Mouse (Mus musculus): ENCODE data around the gene Trmt13. TPM values are rescaled to one million over a fixed set of nuclear protein-coding genes. Genes with fewer than 3 reads are reported as not detected.

The Trmt13 gene
- polyA plus RNA-seq, 1 experiment from 2014 or later: 37.1 TPM

DNA sequence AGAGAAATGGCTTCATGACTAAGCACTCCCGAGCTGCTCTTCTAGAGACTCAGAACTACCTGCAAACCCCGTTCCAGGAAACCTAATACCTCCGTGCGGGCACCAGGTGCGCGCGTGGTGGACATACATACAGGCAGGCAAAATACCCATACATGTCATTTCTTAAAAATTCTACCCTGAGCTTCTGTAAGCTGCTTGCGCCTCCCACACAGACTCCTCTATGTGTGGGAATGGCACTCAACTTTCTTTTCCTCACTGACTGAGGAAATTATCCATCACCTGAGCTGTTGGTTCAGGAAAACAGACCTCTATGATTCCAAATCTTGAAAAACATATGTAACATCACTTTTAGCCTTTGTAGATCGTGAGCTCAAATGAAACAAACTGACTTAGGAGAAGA, 36.3 kb upstream of the Trmt13 start:
- Histone ChIP-seq H3K27me3 (no peaks in the 10 kb centered on the region), H3K4me1 (no peaks in the 10 kb centered on the region), H3K27ac (no peak overlapping the region), H3K4me3 (no peak overlapping the region), H3K36me3 (peaks cover 24% of the 10 kb centered on the region), H3K4me2 (replicated peaks) (no peak overlapping the region), H3K9ac (no peak overlapping the region), H3K9me3 (no peaks in the 10 kb centered on the region)
- ATAC-seq (ENCODE audit: insufficient number of reproducible peaks, insufficient read depth, low FRiP score, low TSS enrichment): no peak
- 94% methylated on average over 9 of the region's 9 CpGs for WGBS

DNA sequence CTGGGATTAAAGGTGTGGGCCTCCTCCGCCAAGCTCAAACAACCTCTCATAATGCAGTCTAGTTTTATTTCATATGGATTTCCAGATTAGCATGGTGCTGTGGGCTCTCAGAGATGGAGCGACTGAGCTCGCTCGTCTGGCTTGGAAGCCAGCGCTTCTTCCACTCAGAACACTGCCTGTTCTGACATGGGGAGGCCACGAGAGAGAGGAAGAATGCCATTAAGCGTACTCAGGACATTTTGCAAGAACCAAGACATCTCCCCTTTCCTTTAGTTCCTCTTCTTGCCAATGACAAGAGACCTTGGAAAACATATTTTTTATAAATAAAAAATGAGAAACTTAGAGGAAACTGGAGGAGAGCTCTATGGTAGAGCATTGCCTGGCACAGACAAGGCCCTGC, 34.4 kb upstream of the Trmt13 start:
- no peak overlapping the region for H3K9ac ChIP-seq
- H3K27ac ChIP-seq: no peak overlapping the region
- H3K9me3 ChIP-seq: no peaks in the 10 kb centered on the region
- no peak overlapping the region for H3K4me3 ChIP-seq
- no peaks in the 10 kb centered on the region for H3K4me1 ChIP-seq
- no peak overlapping the region for H3K4me2 ChIP-seq (replicated peaks)
- H3K27me3 ChIP-seq: no peaks in the 10 kb centered on the region
- peaks cover 31% of the 10 kb centered on the region for H3K36me3 ChIP-seq
- ATAC-seq (ENCODE audit: insufficient number of reproducible peaks, insufficient read depth, low FRiP score, low TSS enrichment): no peak
- 90% methylated on average over 7 of the region's 7 CpGs for WGBS

DNA sequence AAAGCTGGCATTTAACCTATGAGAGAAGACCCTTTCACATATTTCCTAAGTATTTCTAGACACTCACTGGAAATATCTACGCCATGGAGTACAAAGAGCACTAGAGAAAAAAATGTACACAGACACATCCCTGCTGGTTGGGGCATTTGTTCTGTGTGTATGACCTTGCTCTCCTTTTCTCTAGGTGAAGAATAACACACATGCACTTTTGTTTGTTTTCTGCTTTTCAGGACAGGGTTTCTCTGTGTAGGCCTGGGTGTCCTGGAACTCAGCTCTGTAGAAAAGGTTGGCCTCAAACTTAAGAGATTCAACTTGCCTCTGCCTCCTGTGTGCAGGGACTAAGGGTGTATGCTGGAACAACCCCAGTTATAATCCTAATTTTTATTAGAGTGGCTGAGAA, 32.0 kb upstream of the Trmt13 start:
- no peak overlapping the region for H3K27ac ChIP-seq
- H3K4me3 ChIP-seq: no peak overlapping the region
- H3K4me1 ChIP-seq: no peaks in the 10 kb centered on the region
- peaks cover 50% of the 10 kb centered on the region for H3K36me3 ChIP-seq
- WGBS: 89% methylated on average over 1 of the region's 1 CpGs
- H3K9me3 ChIP-seq: no peaks in the 10 kb centered on the region
- H3K27me3 ChIP-seq: no peaks in the 10 kb centered on the region
- no peak for ATAC-seq (ENCODE audit: insufficient number of reproducible peaks, insufficient read depth, low FRiP score, low TSS enrichment)
- H3K9ac ChIP-seq: no peak overlapping the region
- no peak overlapping the region for H3K4me2 ChIP-seq (replicated peaks)

DNA sequence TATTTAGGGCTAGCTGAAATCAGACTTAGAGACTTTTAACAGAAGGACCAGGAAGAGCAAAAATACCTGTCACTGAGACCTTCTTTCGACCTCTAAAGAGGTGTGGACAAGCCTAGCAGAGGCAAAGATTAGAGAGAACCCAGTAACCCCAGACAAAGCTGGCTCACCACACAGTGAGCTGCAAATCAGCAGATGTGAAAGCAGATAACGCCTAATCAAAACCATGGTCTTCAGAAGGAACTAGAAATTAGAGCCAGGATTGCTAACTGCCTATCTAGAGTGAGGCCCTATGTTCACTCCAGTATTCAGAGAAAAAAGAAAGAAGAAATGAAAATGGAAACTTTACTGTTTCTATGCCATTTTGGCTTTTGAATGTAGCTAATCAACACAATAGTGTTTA, 28.0 kb upstream of the Trmt13 start:
- ATAC-seq (ENCODE audit: insufficient number of reproducible peaks, insufficient read depth, low FRiP score, low TSS enrichment): no peak
- H3K9me3 ChIP-seq: no peaks in the 10 kb centered on the region
- no peak overlapping the region for H3K4me3 ChIP-seq
- 80% methylated on average over 2 of the region's 2 CpGs for WGBS
- H3K27ac ChIP-seq: no peak overlapping the region
- no peaks in the 10 kb centered on the region for H3K4me1 ChIP-seq
- no peak overlapping the region for H3K4me2 ChIP-seq (replicated peaks)
- H3K9ac ChIP-seq: no peak overlapping the region
- H3K27me3 ChIP-seq: no peaks in the 10 kb centered on the region
- peaks cover 66% of the 10 kb centered on the region for H3K36me3 ChIP-seq

DNA sequence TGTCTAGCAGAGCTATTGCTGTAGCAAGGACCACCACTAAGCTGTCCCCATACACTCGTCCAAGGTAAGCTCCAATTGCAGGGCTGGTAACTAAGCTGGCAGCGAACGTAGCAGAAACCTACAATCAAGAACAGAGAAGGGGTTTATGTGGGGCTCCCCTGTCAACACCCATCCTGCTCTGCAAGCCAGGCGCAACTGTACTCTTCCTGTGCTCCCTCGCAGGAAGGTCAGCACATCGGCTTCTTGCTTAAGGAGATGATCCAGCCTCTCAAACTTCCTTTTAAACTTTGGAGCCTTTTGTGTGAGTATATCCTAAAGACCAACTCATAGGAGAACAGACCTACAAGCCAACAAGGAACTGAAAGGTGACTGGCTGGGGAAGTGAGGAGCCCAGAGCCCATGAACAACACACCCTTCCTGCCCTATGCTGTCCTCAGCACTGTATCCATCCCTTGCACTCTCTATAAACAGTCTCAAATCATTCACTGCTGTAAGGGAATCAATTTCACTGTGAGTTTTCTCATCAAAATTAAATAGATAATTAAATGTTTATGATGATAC, 27.5 kb upstream of the Trmt13 start:
- peaks cover 69% of the 10 kb centered on the region for H3K36me3 ChIP-seq

DNA sequence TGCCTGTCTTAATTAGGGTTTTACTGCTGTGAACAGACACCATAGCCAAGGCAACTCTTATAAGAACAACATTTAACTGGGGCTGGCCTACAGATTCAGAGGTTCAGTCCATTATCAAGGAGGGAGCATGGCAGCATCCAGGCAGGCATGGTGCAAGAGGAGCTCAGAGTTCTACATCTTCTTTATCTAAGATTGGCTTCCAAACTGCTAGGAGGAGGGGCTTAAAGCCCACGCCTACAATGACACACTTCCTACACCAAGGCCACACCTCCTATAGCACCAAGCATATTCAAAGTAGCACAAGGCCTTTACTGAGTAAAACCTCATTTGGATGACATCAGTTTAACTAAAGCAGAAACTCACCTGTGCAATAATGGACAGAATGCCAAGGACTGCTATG, 25.6 kb upstream of the Trmt13 start:
- no peak for ATAC-seq (ENCODE audit: insufficient number of reproducible peaks, insufficient read depth, low FRiP score, low TSS enrichment)
- Histone ChIP-seq H3K9ac (no peak overlapping the region), H3K9me3 (no peaks in the 10 kb centered on the region), H3K36me3 (peaks cover 75% of the 10 kb centered on the region), H3K27ac (no peak overlapping the region), H3K27me3 (no peaks in the 10 kb centered on the region), H3K4me3 (no peak overlapping the region), H3K4me1 (no peaks in the 10 kb centered on the region), H3K4me2 (replicated peaks) (no peak overlapping the region)
- WGBS: 86% methylated on average over 1 of the region's 1 CpGs

More for the DNA sequence above, 27.5 kb upstream of the Trmt13 start:
- Histone ChIP-seq H3K4me3 (no peak overlapping the region), H3K4me1 (no peaks in the 10 kb centered on the region), H3K9ac (no peak overlapping the region), H3K9me3 (no peaks in the 10 kb centered on the region), H3K4me2 (replicated peaks) (no peak overlapping the region), H3K27me3 (no peaks in the 10 kb centered on the region), H3K27ac (no peak overlapping the region)
- ATAC-seq (ENCODE audit: insufficient number of reproducible peaks, insufficient read depth, low FRiP score, low TSS enrichment): no peak
- WGBS: 92% methylated on average over 6 of the region's 6 CpGs

DNA sequence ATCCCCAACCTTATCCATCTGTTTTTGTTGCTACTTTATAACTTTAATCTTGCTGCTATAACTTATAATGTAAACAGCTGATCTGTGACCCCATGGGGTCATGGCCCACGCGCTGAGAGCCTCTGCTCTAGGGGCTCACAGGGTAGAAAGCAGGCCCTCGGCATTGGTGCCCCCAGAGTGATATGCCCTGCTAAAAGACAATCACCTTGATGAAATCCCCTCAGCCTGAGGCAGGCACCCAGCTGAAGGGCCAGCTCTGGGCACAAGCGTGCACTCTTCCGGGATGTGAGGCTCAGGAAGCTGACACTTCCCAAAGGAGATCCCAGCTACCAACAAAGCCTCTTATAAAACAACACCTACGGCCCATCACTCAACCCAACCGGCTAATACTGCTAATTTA, 24.2 kb upstream of the Trmt13 start:
- no peak overlapping the region for H3K4me2 ChIP-seq (replicated peaks)
- H3K36me3 ChIP-seq: peaks cover 86% of the 10 kb centered on the region
- 87% methylated on average over 7 of the region's 7 CpGs for WGBS
- H3K9me3 ChIP-seq: no peaks in the 10 kb centered on the region
- H3K27me3 ChIP-seq: no peaks in the 10 kb centered on the region
- no peak overlapping the region for H3K4me3 ChIP-seq
- no peak overlapping the region for H3K9ac ChIP-seq
- no peak overlapping the region for H3K27ac ChIP-seq
- H3K4me1 ChIP-seq: no peaks in the 10 kb centered on the region
- ATAC-seq (ENCODE audit: insufficient number of reproducible peaks, insufficient read depth, low FRiP score, low TSS enrichment): no peak

DNA sequence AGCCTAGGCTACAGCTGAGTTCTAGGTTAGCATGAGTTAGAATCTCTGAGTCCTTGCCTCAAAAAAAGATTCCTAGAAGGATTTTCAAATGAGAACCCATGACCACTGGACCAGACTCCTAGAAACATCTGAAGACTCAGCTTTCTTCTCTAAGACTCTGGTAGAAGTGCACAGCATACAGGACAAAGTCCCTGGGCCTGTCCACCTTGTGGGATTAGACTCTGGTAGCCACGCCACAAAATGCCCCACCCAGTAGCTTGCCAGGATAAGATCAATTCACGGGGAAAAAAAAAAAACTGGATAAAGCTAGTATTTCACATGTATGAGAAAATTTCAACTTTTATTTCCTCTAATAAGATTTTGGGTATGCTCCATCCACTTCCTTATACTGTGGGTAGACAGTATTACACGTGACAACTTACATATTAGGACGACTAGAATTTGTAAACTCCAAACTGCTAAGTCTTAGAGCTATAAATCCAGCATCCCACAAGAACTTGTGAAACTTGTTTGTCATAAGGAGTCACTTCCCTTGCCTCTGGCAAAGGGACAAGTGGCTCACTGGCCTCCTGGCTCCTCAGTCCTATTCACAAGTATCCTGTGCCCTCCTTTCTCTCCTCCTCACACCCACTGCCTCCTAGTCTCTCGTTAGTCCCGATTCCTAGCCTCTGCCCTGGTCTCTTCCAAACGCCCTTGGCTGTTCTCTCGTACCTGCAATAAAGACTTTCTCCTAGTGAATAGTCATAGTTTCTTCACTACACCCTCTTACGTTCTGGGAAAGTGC, 23.5 kb upstream of the Trmt13 start:
- Histone ChIP-seq H3K9me3 (no peaks in the 10 kb centered on the region), H3K4me1 (no peaks in the 10 kb centered on the region), H3K27ac (no peak overlapping the region), H3K4me3 (no peak overlapping the region), H3K36me3 (peaks cover 79% of the 10 kb centered on the region), H3K27me3 (no peaks in the 10 kb centered on the region), H3K9ac (no peak overlapping the region), H3K4me2 (replicated peaks) (no peak overlapping the region)
- no peak for ATAC-seq (ENCODE audit: insufficient number of reproducible peaks, insufficient read depth, low FRiP score, low TSS enrichment)
- WGBS: 88% methylated on average over 9 of the region's 9 CpGs

DNA sequence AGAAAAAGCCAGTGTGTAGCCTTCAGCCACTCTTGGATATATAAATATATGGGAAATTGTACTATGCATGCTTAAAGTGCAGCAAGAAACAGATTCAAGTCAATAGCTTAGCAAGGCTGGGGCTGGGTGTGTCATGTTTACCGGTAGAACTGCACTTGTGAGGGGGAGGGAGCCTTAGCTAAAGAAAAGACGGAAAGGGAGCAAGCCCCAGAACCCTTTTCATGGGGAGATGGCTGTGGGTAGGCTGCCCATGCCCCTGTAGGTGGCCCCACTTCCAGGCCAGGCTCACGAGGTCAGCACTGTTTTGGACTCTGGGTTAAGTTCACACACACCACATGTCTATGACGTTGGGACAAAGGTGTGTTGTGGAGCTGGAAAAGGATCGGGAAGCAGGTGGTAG, 21.4 kb upstream of the Trmt13 start:
- H3K36me3 ChIP-seq: peaks cover 72% of the 10 kb centered on the region
- no peak overlapping the region for H3K4me3 ChIP-seq
- H3K9me3 ChIP-seq: no peaks in the 10 kb centered on the region
- no peaks in the 10 kb centered on the region for H3K27me3 ChIP-seq
- 70% methylated on average over 5 of the region's 5 CpGs for WGBS
- no peak overlapping the region for H3K9ac ChIP-seq
- H3K27ac ChIP-seq: no peak overlapping the region
- H3K4me2 ChIP-seq (replicated peaks): no peak overlapping the region
- no peak for ATAC-seq (ENCODE audit: insufficient number of reproducible peaks, insufficient read depth, low FRiP score, low TSS enrichment)
- H3K4me1 ChIP-seq: no peaks in the 10 kb centered on the region

DNA sequence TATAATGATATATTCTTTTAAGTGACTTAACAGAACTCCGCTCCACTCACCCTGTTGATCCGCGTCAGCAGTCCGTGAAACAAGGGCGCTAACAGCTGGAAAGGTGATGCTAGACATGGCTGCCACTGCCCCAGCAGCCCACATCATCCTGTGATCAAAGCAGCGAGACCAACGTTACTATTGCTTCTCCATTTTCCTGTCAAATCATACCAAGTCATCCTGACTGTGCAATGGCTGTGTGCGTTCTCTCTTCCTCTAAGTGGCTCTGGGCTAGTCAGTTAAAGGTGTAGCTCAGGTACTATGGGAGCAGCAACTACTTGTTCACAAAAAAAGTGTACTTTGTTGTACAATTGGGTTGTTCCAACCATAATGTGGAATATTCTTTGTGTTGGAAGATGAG, 20.5 kb upstream of the Trmt13 start:
- 94% methylated on average over 8 of the region's 8 CpGs for WGBS

DNA sequence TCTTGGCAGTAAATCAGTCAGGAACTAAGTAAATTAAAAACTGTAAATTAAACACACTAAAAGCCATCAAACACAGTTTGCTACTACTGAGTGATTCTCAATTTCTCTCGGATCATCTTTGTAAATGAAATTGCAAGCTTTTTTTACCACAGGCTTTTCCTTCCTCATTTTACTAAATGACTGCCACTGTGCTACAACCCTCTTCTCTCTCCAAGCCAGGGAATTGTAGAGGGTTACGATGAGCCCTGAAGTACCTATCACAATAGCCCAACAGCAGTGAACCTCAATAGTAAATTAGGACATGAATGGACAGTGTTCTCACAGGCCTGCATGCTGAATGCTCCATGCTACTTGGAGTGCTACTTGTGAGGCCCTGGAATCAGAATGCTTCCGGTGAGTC, 19.7 kb upstream of the Trmt13 start:
- Histone ChIP-seq H3K4me2 (replicated peaks) (no peak overlapping the region), H3K4me3 (no peak overlapping the region), H3K27me3 (no peaks in the 10 kb centered on the region), H3K9ac (no peak overlapping the region), H3K27ac (no peak overlapping the region), H3K9me3 (no peaks in the 10 kb centered on the region), H3K36me3 (peaks cover 61% of the 10 kb centered on the region), H3K4me1 (no peaks in the 10 kb centered on the region)
- 93% methylated on average over 3 of the region's 3 CpGs for WGBS
- no peak for ATAC-seq (ENCODE audit: insufficient number of reproducible peaks, insufficient read depth, low FRiP score, low TSS enrichment)

More for the DNA sequence above, 20.5 kb upstream of the Trmt13 start:
- Histone ChIP-seq H3K4me2 (replicated peaks) (no peak overlapping the region), H3K4me3 (no peak overlapping the region), H3K27ac (no peak overlapping the region), H3K4me1 (no peaks in the 10 kb centered on the region), H3K36me3 (peaks cover 69% of the 10 kb centered on the region), H3K27me3 (no peaks in the 10 kb centered on the region), H3K9me3 (no peaks in the 10 kb centered on the region), H3K9ac (no peak overlapping the region)
- ATAC-seq (ENCODE audit: insufficient number of reproducible peaks, insufficient read depth, low FRiP score, low TSS enrichment): no peak

DNA sequence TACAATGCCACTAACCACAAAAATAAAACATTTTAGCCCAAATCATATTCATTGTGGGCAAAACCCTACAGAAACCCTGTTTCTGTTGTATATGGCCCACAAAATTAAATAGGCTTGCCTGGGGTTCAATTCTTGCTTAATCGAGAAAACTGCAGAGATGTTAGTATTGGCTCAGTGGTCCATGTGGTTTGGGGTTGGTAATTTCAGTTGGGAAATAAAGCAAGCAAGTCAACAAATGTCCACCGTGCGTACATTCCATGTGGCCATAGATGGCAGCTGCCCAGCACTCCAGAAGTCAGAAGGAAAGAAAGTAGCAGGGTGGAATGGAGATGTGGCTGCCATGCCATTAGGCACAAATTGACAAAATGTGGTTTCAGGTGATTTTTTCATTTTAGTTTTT, 18.6 kb upstream of the Trmt13 start:
- H3K4me3 ChIP-seq: no peak overlapping the region
- no peak overlapping the region for H3K4me2 ChIP-seq (replicated peaks)
- ATAC-seq (ENCODE audit: insufficient number of reproducible peaks, insufficient read depth, low FRiP score, low TSS enrichment): no peak
- peaks cover 54% of the 10 kb centered on the region for H3K36me3 ChIP-seq
- H3K27ac ChIP-seq: no peak overlapping the region
- 92% methylated on average over 3 of the region's 3 CpGs for WGBS
- no peak overlapping the region for H3K9ac ChIP-seq
- no peaks in the 10 kb centered on the region for H3K9me3 ChIP-seq
- no peaks in the 10 kb centered on the region for H3K27me3 ChIP-seq
- H3K4me1 ChIP-seq: no peaks in the 10 kb centered on the region

Data from embryonic facial prominence, embryonic 12.5 days (tissue).